Mouse (Mus musculus): ENCODE data around the gene Prmt7.
A peak's percentile ranks its signal among the peaks of the same experiment; 100 is the strongest.
"Not testable (repeated sequence)": the region's sequence is repeated elsewhere in the genome, so short reads cannot be mapped to it uniquely, and the experiment has no call there.

The Prmt7 gene

GRCm38 (mm10) chr8:106193162-106193561, 17.6 kb upstream of the Prmt7 start:
- Histone ChIP-seq H3K36me3 (ENCODE audit: control insufficient read depth, insufficient read depth, low read length, poor library complexity, severe bottlenecking) (peaks cover 2% of the 10 kb centered on the region), H3K27me3 (ENCODE audit: control insufficient read depth, insufficient read depth, low read length, poor library complexity, severe bottlenecking) (no peaks in the 10 kb centered on the region)
- no peak for DNase-seq (ENCODE audit: low read depth, low spot score)

- peaks cover 2% of the 10 kb centered on the region for H3K36me3 ChIP-seq (ENCODE audit: control insufficient read depth, insufficient read depth, low read length, poor library complexity, severe bottlenecking)
- no peak for DNase-seq (ENCODE audit: low read depth, low spot score)
- no peaks in the 10 kb centered on the region for H3K27me3 ChIP-seq (ENCODE audit: control insufficient read depth, insufficient read depth, low read length, poor library complexity, severe bottlenecking)
Measured at GRCm38 (mm10) chr8:106194062-106194461, 16.7 kb upstream of the Prmt7 start.

- DNase-seq (ENCODE audit: low read depth, low spot score), result peak; percentile 75
- Histone ChIP-seq H3K27me3 (ENCODE audit: control insufficient read depth, insufficient read depth, low read length, poor library complexity, severe bottlenecking) (no peaks in the 10 kb centered on the region), H3K36me3 (ENCODE audit: control insufficient read depth, insufficient read depth, low read length, poor library complexity, severe bottlenecking) (peaks cover 8% of the 10 kb centered on the region)
Measured at GRCm38 (mm10) chr8:106198741-106199140, 12.0 kb upstream of the Prmt7 start.

GRCm38 (mm10) chr8:106199596-106199995, 11.1 kb upstream of the Prmt7 start:
- not testable (repeated sequence) for H3K36me3 ChIP-seq (ENCODE audit: control insufficient read depth, insufficient read depth, low read length, poor library complexity, severe bottlenecking); H3K27me3 ChIP-seq (ENCODE audit: control insufficient read depth, insufficient read depth, low read length, poor library complexity, severe bottlenecking); DNase-seq (ENCODE audit: low read depth, low spot score)

- no peaks in the 10 kb centered on the region for H3K27me3 ChIP-seq (ENCODE audit: control insufficient read depth, insufficient read depth, low read length, poor library complexity, severe bottlenecking)
- no peak for DNase-seq (ENCODE audit: low read depth, low spot score)
- no peaks in the 10 kb centered on the region for H3K36me3 ChIP-seq (ENCODE audit: control insufficient read depth, insufficient read depth, low read length, poor library complexity, severe bottlenecking)
Measured at GRCm38 (mm10) chr8:106210035-106210731, 553 bp upstream of the Prmt7 start.

- Histone ChIP-seq H3K27me3 (ENCODE audit: control insufficient read depth, insufficient read depth, low read length, poor library complexity, severe bottlenecking) (no peaks in the 10 kb centered on the region), H3K36me3 (ENCODE audit: control insufficient read depth, insufficient read depth, low read length, poor library complexity, severe bottlenecking) (no peaks in the 10 kb centered on the region)
- no peak for DNase-seq (ENCODE audit: low read depth, low spot score)
Measured at GRCm38 (mm10) chr8:106211421-106211820, 685 bp downstream of the Prmt7 start.

- no peaks in the 10 kb centered on the region; the same call in 1 of the 2 replicates for H3K36me3 ChIP-seq (ENCODE audit: control insufficient read depth, insufficient read depth, low read length, poor library complexity, severe bottlenecking)
- no peaks in the 10 kb centered on the region for H3K27me3 ChIP-seq (ENCODE audit: control insufficient read depth, insufficient read depth, low read length, poor library complexity, severe bottlenecking)
- no peak for DNase-seq (ENCODE audit: low read depth, low spot score)
Measured at GRCm38 (mm10) chr8:106213959-106214358, 3.2 kb downstream of the Prmt7 start.

- H3K36me3 ChIP-seq (ENCODE audit: control insufficient read depth, insufficient read depth, low read length, poor library complexity, severe bottlenecking), result peaks cover 1% of the 10 kb centered on the region
- no peaks in the 10 kb centered on the region for H3K27me3 ChIP-seq (ENCODE audit: control insufficient read depth, insufficient read depth, low read length, poor library complexity, severe bottlenecking)
- DNase-seq (ENCODE audit: low read depth, low spot score), result no peak
Measured at GRCm38 (mm10) chr8:106219620-106220019, 8.9 kb downstream of the Prmt7 start.

GRCm38 (mm10) chr8:106226589-106226988, 15.9 kb downstream of the Prmt7 start:
- Histone ChIP-seq H3K36me3 (ENCODE audit: control insufficient read depth, insufficient read depth, low read length, poor library complexity, severe bottlenecking) (peaks cover 6% of the 10 kb centered on the region; the same call in 1 of the 2 replicates), H3K27me3 (ENCODE audit: control insufficient read depth, insufficient read depth, low read length, poor library complexity, severe bottlenecking) (no peaks in the 10 kb centered on the region)
- peak; percentile 69 for DNase-seq (ENCODE audit: low read depth, low spot score)

GRCm38 (mm10) chr8:106231536-106231935, 20.8 kb downstream of the Prmt7 start:
- DNase-seq (ENCODE audit: low read depth, low spot score), result no peak
- Histone ChIP-seq H3K27me3 (ENCODE audit: control insufficient read depth, insufficient read depth, low read length, poor library complexity, severe bottlenecking) (no peaks in the 10 kb centered on the region), H3K36me3 (ENCODE audit: control insufficient read depth, insufficient read depth, low read length, poor library complexity, severe bottlenecking) (peaks cover 11% of the 10 kb centered on the region)

GRCm38 (mm10) chr8:106232751-106233150, 22.0 kb downstream of the Prmt7 start:
- Histone ChIP-seq H3K27me3 (ENCODE audit: control insufficient read depth, insufficient read depth, low read length, poor library complexity, severe bottlenecking) (no peaks in the 10 kb centered on the region), H3K36me3 (ENCODE audit: control insufficient read depth, insufficient read depth, low read length, poor library complexity, severe bottlenecking) (peaks cover 14% of the 10 kb centered on the region)
- DNase-seq (ENCODE audit: low read depth, low spot score), result peak; percentile 13

GRCm38 (mm10) chr8:106234567-106235261, 24.0 kb downstream of the Prmt7 start:
- Histone ChIP-seq H3K27me3 (ENCODE audit: control insufficient read depth, insufficient read depth, low read length, poor library complexity, severe bottlenecking) (no peaks in the 10 kb centered on the region), H3K36me3 (ENCODE audit: control insufficient read depth, insufficient read depth, low read length, poor library complexity, severe bottlenecking) (peaks cover 16% of the 10 kb centered on the region)
- no peak for DNase-seq (ENCODE audit: low read depth, low spot score)

GRCm38 (mm10) chr8:106237106-106237505, 26.4 kb downstream of the Prmt7 start:
- no peaks in the 10 kb centered on the region for H3K27me3 ChIP-seq (ENCODE audit: control insufficient read depth, insufficient read depth, low read length, poor library complexity, severe bottlenecking)
- no peak for DNase-seq (ENCODE audit: low read depth, low spot score)
- peaks cover 16% of the 10 kb centered on the region for H3K36me3 ChIP-seq (ENCODE audit: control insufficient read depth, insufficient read depth, low read length, poor library complexity, severe bottlenecking)

- no peak for DNase-seq (ENCODE audit: low read depth, low spot score)
- Histone ChIP-seq H3K27me3 (ENCODE audit: control insufficient read depth, insufficient read depth, low read length, poor library complexity, severe bottlenecking) (no peaks in the 10 kb centered on the region), H3K36me3 (ENCODE audit: control insufficient read depth, insufficient read depth, low read length, poor library complexity, severe bottlenecking) (peaks cover 15% of the 10 kb centered on the region)
Measured at GRCm38 (mm10) chr8:106250186-106250585, 39.5 kb downstream of the Prmt7 start.

GRCm38 (mm10) chr8:106258169-106258568, 47.4 kb downstream of the Prmt7 start:
- no peaks in the 10 kb centered on the region; the same call in 1 of the 2 replicates for H3K36me3 ChIP-seq (ENCODE audit: control insufficient read depth, insufficient read depth, low read length, poor library complexity, severe bottlenecking)
- peak; percentile 62 for DNase-seq (ENCODE audit: low read depth, low spot score)
- no peaks in the 10 kb centered on the region for H3K27me3 ChIP-seq (ENCODE audit: control insufficient read depth, insufficient read depth, low read length, poor library complexity, severe bottlenecking)

Data from splenic B cell, adult 2 months (primary cell).